Mouse (Mus musculus): Measurements from ENCODE around the gene Mapk8ip1. TPM values are rescaled to one million over a fixed set of nuclear protein-coding genes. Genes with fewer than 3 reads are reported as not detected.

Mapk8ip1 gene
- total RNA-seq, 2 experiments from 2014 or later = 13.6 to 24.3 TPM

DNA sequence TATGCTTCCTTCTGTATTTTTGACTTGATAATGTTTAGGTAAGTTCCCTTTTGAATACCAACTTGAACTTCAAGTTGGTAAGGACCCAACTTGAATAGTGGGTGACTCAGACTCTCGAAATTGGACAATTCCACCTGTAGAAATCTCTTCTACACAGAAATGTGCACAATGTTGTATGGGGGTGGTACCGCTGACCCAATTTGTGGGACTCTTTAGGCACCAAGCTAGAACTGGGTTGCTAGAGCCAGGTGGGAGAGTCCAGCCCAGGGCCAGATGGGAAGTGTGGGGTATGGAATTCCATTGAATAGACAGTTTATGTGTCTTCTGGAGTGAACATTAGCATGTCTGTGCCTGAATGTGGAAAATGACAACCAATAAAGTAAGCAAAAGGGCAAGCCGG is 5.5 kb downstream of the Mapk8ip1 start:
- intact Hi-C loops (cut with DNase I; ENCODE audit: low total_unique reads) = no loop called here
- no peak for DNase-seq

- intact Hi-C loops (cut with DNase I; ENCODE audit: low total_unique reads) = no loop called here
Measured at GRCm38 (mm10) chr2:92392318-92393264, 8.5 kb downstream of the Mapk8ip1 start.

GRCm38 (mm10) chr2:92391703-92392317 is 9.3 kb downstream of the Mapk8ip1 start:
- intact Hi-C loops (cut with DNase I; ENCODE audit: low total_unique reads) = no loop called here
- DNase-seq = peak; percentile 37

More at GRCm38 (mm10) chr2:92392318-92393264, 8.5 kb downstream of the Mapk8ip1 start:
- DNase-seq = peak; percentile 53

GRCm38 (mm10) chr2:92391116-92391515 is 9.9 kb downstream of the Mapk8ip1 start:
- no peak for DNase-seq
- intact Hi-C loops (cut with DNase I; ENCODE audit: low total_unique reads) = no loop called here

DNA sequence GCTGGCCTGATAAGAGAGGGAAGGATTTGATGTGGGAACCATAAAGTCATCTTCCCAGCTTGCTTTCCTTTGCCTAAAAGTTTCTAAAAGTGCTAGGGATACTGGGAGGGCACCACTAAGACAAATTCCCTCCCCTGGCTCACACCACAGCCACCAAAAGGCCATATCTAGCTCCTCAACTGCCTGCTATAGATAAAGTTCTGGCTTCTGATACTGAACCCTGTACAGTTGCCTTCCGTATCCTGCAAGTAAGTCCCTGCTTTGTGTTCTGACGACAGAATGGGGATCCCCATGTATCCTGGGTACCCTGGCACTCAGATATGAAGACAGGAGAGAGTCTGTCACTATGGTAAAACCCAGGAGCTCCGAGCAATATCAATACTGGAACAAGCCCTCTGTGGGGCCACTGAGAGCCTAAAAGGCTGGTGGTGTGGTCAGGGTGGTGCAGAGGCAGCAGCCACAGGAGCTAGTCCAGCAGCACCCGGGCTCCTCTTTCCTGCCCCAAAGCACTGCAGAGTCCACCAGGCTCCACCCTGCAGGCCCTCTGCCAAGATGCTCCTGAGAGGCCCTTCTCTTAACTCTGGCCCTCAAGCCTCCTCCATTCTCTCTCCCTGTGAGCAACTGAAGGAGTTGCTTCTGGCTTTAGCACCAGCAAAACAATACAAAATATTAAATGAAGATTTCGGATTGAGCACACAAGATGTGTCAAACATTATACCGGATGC is 10.7 kb downstream of the Mapk8ip1 start:
- DNase-seq = peak; percentile 61
- intact Hi-C loops (cut with DNase I; ENCODE audit: low total_unique reads) = no loop called here

DNA sequence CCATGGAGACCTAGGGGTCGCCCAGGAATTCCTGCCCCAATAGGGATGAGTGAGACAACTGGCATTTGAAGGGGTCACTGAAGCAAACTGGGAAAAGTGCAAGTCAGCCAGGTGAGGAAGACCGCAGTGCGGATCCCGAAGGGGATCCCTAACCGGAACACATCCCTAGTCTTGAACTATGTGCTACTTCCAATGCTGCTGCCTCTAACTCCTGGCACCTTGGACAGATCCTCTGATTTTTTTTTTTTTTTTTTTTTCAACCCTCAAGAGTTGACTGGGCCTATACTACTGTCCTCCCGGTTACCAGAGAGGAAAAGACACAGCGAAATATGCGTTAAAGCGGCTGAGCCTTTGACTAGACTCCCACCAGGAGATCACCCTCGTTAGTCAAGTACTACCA is 11.4 kb downstream of the Mapk8ip1 start:
- no peak for DNase-seq
- intact Hi-C loops (cut with DNase I; ENCODE audit: low total_unique reads) = no loop called here

DNA sequence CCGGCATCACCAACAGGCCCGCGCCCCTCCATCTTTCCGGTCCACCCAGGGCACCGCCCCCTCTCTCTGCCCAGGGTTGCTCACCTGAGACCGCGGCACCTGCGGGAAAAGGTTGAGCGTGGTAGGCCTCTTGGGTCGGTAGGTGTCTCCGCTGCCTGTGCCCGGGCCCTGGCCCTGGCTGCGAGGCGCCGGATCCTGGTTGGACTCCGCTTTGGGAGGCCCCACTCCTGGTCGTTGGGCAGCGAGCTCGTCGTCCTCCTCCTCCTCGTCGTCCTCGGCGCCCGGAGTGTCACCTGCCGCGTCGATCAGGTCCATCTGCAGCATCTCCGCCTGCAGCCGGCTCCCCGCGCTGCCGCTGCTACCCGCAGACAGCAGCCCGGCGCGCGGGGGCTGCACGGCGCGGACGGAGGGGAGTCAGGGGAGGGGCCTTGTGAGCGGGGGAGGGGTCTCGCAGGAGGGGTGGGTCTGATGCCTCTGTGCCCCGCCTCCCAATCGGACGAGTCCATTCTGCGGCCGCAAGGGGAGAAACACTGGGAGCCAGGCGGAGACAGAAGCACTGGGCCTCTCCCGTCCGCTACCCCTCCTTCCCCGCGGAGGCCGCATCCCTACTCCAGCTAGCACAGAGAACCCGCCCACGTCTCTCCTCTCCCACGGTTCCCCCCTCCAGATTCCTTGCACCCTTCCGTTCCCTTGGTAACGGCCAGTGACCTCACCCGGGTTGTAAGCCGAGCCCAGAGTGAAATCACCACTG is 12.0 kb downstream of the Mapk8ip1 start:
- peak; percentile 85 for DNase-seq
- intact Hi-C loops (cut with DNase I; ENCODE audit: low total_unique reads) = no loop called here

- intact Hi-C loops (cut with DNase I; ENCODE audit: low total_unique reads) = no loop called here
- no peak for DNase-seq
Measured at GRCm38 (mm10) chr2:92388081-92388517, 13.0 kb downstream of the Mapk8ip1 start.

- no peak for DNase-seq
- intact Hi-C loops (cut with DNase I; ENCODE audit: low total_unique reads) = no loop called here
Measured at GRCm38 (mm10) chr2:92387646-92388045, 13.4 kb downstream of the Mapk8ip1 start.

- intact Hi-C loops (cut with DNase I; ENCODE audit: low total_unique reads) = no loop called here
- DNase-seq = no peak
Measured at GRCm38 (mm10) chr2:92386821-92387570, 14.1 kb downstream of the Mapk8ip1 start.

GRCm38 (mm10) chr2:92385113-92386051 is 15.7 kb downstream of the Mapk8ip1 start:
- intact Hi-C loops (cut with DNase I; ENCODE audit: low total_unique reads) = no loop called here
- no peak for DNase-seq

- intact Hi-C loops (cut with DNase I; ENCODE audit: low total_unique reads) = no loop called here
- no peak for DNase-seq
Measured at GRCm38 (mm10) chr2:92384101-92384500, 17.0 kb downstream of the Mapk8ip1 start.

GRCm38 (mm10) chr2:92382759-92383158 is 18.3 kb downstream of the Mapk8ip1 start:
- DNase-seq = no peak

DNA sequence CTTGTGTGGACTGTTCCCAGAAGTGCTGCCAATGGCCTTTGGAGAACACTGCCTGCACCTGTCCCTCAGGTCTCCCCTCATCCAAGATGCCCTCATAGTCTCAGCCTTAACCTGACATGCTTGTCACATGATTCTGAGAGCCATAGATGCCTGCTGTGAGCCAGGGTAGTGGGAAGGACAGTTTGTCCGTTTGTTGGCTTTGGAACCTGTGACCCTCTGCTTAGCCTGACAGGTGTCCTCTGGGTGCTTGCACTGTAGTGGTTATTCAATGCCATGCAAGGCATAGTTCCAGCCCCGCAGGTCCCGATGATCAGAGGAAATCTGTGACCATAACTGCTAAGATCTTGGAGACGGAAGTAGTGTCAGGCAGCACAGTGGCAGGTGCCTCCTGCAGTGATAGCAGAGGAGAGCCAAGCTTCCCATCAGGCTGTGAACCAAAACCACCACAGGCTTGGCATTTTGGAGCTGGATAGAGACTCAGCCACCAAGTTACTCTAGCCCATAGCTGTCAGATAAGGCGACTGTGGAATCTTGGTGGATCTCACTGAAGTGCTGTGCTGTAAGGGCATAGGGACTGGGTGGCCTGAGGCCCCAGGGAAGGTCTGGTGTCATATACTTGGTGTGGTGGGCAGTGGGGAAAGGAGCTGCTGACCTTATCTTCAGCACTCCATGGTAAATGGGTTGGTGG is 19.0 kb downstream of the Mapk8ip1 start, which contains the start of gene 1700029I15Rik:
Gene 1700029I15Rik, plus strand, starts transcription at position 638 of the 688 bp plus-strand sequence.
- no peak for DNase-seq
- intact Hi-C loops (cut with DNase I; ENCODE audit: low total_unique reads) = no loop called here

More at GRCm38 (mm10) chr2:92382759-92383158, 18.3 kb downstream of the Mapk8ip1 start:
- intact Hi-C loops (cut with DNase I; ENCODE audit: low total_unique reads) = no loop called here

GRCm38 (mm10) chr2:92381161-92381560 is 19.9 kb downstream of the Mapk8ip1 start:
- intact Hi-C loops (cut with DNase I; ENCODE audit: low total_unique reads) = no loop called here
- no peak for DNase-seq

- intact Hi-C loops (cut with DNase I; ENCODE audit: low total_unique reads) = no loop called here
- DNase-seq = no peak
Measured at GRCm38 (mm10) chr2:92380495-92381050, 20.5 kb downstream of the Mapk8ip1 start.
